Mouse (Mus musculus) CD4-positive, CD25-positive, alpha-beta regulatory T cell, adult 2 months (primary cell): ENCODE data around the gene Gpr45.
"Not testable (repeated sequence)": the region's sequence is repeated elsewhere in the genome, so short reads cannot be mapped to it uniquely, and the experiment has no call there.

Experiments used
- DNase-seq: peaks from one replicate; pipeline ENCODE4 v3.0.0-alpha.2; 2012; ENCODE audit warnings: low read depth, low spot score

The Gpr45 gene

DNA sequence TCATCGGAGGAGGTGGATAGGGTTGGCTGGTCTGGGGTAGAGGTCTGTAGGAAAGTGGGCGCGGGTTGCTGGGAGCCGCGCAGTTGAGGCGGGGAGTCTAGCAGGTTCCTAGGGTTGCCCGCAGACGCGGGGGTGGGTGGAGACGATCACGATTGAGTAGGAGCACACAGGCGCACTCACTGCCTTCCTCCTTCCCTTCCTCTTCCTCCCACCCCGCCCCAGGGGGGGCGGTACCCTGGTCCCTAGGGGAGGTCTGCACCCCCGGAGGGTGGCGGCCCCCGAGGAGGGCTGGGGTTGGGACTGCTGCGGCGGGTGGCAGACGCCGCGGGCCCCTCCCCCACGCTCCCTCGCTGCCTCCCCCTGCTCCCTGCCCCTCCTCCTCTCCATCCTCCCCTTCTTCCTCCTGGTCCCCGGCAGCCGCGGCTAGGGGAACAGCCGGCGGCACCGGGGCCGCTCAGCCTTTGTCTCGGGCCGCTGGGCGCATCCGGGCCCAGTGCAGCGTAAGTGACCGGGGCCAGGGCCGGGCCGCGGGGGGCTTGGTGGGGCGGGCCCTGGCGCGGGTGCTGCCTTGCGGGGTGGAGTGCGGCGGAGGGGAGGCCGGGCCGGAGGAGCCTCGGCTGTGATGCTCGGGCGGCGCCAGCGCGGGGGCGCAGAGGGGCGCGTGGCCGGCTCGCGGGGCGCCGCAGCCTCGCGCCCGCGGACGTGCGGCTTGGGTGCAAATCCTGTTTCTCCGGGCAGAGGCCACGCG is at the start of gene Gpr45:
Gene Gpr45 (plus strand): TSS at position 139 of the 748 bp plus-strand sequence.
- peak; percentile 50 for DNase-seq

DNA sequence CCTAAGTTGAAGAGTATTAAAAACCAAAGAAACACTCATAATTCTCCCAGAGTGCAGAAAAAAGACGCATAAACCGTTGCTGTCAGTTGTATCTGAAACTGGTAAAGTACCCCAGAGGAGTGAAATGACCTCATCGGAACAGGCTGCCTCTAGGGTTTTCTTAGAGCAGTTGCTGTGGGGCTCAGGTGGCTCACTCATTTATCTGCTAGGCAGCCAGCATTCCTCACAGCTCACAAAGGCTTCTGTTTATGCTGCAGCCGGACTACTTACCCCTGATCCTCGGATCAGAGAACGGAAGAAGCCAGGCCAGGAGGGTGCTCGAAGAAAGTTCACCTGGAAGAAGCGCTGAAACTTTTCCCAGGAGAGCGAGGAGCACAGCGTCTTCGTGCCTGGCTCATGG is 47.5 kb upstream of the Gpr45 start:
- no peak for DNase-seq

DNA sequence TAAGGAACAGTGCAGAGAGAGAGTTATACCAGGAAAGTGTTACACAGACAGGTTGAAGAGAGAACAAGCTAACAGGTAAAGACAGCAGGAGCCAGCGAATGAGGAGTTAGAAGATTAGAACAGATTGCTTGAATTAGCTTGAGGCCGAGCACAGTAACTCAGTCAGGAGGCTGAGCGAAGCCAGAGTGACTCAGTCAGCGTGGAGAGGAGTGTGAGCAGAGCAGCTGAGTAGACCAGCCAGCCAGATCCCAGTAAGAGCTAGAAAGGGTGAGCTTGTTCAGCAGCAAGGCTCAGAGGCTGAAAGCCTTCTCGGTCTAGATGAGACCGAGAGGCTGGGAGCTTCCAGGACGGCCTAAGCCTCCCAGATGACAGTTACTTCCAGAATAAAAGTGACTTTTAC is 46.0 kb upstream of the Gpr45 start:
- no peak for DNase-seq

DNA sequence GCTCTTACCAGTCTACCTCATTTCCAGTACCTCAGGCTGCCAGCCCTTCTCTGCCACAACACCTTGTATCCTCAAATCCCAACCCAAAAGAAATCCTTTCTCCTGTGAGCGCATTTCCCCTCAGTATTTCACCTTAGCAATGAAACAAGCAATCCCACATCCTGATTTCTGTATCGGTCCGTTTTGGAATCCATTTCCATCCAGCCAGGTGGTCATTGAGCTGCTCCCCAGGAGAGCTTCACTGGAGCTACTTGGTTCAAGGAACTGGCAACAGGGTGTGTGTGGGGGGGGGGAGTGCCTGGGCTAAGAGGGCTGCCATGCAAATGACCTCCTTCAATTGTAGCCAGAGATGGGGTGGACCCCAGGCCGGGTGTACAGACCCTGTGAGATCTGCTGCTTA is 45.5 kb upstream of the Gpr45 start:
- DNase-seq: no peak

DNA sequence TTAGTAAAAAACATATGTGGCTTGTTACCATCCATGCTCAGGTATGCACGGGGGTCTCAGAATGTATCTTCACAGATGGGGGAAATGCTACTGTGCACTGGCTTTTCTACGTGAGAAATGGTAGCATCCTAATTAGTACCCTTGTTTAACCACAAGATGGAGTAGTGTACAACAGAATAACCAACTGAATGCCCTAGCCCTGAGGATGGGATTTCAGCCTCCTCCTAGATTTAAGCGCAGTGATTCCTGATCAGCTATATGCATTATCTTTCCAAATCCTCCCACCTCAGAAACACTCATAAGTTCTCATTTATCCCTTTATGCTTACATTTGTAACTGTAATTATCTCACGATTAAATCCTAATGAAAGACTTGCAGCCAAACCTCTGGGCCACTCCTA is 37.6 kb upstream of the Gpr45 start:
- DNase-seq: peak; percentile 47

DNA sequence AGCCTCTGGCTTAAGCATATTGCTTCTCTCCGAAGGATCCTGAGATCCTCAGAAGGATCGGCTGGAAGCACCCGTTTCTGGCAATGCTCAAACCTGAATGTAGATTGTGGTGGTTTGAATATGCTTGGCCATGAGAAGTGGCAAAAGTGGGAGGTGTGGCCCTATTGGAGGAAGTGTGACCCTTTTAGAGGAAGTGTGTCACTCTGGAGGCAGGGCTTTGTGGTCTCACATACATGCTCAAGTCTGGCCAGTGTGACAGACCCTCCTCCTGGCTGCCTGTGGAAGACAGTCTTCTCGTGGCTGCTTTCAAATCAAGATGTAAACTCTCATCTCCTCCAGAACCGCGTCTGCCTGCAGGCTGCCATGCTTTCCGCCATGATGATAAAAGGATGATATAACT is 36.0 kb upstream of the Gpr45 start:
- DNase-seq: no peak

DNA sequence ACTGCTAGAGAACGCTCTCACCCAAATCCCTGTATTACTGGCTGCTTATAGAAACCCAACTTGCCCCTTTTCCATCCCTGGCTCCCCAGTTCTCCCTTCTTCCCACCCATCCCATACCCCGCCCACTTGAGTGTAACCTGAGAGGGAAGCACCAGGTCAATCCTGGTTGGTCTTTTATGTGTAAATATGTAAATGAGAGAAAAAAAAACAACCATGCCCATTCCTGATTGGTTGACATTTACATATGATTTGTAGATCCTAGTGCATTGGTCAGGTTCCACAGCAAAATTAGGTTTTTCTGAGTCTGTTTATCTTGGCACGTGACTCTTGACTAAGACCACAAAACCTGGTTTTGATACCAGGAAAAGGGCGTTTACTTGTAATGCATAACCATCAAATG is 34.8 kb upstream of the Gpr45 start:
- no peak for DNase-seq

DNA sequence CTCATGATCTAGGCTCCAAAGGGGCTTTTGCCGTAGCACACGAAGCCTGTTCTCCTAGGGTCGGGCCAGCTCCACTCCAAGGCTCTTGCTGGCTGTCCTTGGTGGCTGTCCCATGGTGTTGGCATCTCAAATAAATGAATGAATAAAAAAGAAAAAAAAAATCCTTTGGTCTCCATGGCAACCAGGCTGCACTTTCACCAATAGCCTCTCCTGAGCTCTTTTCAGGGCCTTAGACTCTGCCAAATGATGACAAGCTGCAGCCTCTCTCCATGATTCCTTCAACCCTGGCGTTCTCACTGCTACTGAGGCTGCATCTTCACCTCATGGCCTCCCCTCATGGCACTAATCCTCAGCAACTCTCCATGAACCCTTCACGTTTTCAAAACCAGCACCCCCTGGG is 28.7 kb upstream of the Gpr45 start:
- no peak for DNase-seq

DNA sequence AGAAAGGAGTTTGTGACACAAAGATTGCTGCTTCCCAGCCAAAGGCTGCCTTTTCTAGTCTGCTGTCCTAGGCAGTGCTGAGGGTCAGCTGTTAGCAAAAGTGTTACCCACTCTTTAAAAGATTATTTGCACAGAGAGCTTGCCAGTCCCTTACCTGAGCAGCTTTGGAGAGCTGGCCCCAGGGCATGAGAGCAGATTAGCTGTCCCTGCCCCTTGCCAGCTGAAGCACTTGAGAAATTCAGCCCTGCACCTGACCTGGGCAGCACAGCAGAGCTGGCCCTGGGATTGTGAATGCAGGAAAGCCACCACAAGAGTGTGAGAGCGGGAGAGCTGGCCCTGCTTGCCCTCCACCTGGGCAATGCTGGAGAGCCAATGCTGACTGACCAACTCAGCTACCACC is 19.1 kb upstream of the Gpr45 start:
- no peak for DNase-seq

DNA sequence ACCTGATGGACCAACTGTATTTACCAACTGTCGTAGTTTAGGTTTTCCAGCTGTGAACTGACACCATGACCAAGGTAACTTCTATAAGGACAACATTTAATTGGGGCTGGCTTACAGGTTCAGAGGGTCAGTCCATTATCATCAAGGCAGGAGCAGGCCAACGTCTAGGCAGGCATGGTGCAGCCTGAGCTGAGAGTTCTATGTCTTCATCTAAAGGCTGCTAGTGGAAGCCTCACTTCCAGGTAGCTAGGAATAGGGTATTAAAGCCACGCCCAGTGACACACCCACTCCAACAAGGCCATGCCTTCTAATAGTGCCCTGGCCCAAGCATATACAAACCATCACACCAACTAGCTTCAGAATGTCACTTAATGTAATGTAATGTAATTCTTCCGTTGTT is 4.2 kb upstream of the Gpr45 start:
- DNase-seq: no peak

DNA sequence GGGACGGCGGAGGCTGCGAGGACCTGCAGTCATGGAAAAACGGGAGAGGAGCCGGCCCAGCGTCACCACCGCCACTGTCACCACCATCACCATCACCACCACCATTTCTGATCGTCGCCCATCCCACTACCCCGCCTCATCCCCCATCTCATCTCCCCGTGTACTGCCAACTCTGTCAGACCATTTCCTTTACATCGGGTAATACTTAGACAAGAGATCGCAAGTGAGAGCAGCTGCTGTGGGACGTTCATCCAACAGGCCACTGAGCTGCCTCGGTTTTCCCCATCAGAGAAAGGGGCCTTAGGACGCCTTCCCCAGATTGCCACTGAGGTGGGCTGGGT is 780 bp downstream of the Gpr45 start:
- DNase-seq: peak; percentile 12

DNA sequence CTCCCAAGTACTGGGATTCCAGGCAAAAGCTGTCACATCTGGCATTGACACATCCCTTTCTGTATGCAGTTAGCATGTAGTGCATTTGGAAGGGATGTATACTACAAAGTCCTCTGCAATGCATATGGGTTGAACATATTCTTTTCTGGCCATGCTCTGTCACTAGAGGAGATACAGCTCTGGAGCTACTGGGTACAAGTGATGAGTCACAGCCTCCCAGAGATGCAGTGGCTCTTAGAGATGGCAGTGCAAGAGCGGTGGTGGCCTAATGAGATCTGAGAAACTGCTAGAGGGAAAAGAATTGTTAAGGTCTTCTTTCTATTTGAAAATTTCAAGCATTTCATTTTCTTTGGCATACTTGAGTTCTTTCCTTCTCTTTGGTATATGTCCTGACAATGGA is 4.2 kb downstream of the Gpr45 start:
- no peak for DNase-seq

DNA sequence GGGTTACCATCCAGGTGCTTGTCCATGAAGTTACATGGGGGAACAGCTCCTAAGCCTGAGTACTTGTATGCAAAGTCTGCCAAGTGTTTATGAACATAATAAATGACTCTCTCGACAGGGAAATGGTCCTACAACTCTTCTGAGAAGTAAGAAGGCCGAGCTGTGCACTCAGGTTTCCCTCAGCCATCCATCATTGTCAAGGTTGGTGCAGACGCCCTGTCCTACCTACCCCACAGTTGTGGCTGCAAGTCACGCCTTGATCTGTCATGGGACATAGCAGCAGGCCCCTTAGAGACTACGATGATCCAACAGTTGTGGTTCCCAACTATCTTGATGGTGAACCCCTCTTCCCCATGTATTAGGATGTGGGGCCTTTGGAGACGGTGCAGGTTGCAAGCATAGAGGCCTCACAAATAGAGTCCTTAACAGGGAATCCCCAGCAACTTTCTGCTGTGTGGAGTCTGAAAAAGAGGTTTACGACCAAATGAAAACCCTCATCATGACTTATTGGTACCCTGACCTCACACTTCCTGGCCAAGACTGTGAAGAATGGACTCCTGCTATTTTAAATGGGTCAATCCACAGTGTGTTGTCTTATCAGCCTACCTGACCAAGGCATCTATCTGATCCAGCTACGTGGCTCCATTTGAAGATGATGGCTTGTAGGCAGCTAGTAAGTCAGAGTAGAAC is 30.6 kb downstream of the Gpr45 start:
- DNase-seq: no peak

DNA sequence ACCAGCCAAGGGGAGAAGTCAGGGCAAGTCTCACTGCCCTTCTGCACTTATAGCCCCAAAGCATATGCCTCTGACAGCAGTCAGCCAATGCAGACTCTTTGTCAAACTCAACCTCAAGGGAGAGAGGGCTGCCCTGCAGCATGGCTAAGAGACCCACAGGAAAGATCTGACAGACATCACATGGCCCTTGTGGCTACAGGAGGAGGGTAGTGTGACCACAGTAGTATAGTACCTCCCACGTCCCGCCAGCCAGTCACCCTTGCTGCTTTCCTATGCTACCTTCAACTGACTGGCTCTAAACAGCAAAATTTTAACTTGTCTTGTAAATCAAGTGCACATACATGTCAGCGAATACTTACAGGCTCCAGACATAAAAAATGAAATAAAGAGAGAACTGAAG is 31.4 kb downstream of the Gpr45 start:
- DNase-seq: peak; percentile 2

DNA sequence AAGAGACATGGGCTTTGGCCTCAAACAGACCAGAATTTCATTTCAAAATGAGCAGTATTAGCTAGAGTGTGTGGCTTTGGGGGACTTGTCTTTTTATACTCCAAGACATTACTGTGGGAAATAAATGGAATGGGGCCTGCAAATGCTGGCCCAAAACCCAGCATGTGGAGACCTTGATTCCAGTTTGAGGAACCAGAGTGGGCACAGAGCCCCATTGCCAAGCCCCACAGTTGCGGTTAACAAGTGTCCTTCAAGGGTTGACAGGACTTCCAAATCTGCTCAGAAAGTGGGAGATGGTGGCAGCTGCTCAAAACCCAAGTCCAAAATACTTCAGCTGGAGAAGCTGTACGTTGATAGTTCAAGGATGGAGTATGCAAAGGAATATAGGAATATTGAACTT is 36.3 kb downstream of the Gpr45 start:
- no peak for DNase-seq

DNA sequence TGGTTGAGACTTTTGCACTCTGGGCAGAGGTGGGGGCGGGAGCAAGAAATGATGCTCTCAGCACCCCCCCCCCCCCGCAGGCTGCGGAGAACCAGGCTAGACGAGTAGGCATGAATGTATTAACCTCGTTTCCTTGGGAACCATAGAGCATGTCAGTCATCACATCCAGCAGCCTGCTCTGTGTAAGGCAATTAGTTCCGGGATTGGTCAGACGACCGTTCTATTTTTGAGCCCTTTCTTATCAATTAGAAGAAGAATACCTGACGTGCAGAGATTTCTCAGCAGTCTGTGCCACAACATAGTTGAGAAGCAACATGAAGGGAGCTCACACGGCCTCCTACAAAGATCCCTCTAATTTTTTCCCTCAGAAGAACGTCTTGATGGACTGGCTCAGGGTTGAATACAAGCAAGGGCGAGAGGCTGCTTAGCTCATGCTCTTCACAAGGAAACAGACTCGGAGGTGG is 53.4 kb downstream of the Gpr45 start:
- no peak for DNase-seq

DNA sequence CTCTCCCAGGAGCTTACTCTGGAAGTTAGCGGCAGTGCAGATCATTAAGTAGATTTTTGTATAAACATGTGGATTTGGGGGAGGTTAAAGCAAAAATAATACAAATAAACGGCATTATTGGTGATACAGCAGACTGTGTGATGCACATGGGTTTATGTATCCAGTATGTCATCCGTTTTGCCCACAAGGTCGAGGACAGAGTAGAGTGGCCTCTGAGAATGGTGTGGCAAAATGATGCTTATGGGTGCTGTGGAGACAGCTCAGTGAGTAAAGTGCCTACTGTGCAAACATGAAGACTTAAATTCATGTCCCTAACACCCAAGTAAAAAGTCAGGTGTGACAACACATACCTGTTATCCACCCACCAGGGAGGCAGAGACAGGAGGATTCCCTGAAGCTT is 53.9 kb downstream of the Gpr45 start:
- no peak for DNase-seq

DNA sequence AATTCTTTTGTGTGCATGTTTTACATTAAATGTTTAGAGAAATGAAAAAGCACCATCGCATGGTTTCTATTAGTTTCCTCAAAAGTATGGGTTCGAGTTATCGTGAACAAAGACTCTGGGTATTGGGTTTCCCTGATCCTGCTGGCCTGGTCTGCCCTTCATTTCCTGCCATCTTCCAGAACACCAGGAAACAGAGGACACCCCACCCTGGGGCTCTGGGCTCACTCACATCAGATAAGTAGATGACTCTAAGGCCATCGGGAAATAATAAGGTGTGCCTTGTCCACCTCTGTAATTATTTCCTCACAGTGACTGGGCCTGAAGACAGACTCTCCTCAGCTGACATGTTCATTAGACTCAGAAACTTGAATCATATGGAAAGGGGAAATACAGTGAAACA is 57.8 kb downstream of the Gpr45 start:
- DNase-seq: no peak

DNA sequence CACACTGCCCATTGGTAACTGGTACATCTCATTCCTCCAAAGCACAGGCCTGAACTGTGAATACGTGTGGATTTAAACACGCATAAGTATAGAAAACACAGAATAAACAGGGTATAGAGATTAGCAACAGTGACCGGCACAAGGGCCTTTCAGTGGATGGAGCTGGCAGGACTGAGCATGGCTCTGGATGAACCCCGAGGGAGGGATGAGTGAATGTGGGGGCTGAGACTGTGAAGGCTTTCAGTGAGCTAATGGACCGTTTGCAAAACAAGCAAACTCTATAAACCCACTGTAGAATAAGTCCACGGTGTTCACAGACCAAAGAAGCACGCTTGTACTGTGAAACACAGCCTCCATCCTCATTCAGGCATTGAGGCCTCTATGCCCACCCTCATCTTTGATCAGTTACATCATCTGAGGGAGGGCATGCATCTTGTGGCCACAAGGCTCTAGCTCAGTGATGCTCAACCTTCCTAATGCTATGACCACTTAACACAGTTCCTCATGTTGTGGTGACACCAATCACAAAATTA is 62.5 kb downstream of the Gpr45 start:
- not testable (repeated sequence) for DNase-seq

DNA sequence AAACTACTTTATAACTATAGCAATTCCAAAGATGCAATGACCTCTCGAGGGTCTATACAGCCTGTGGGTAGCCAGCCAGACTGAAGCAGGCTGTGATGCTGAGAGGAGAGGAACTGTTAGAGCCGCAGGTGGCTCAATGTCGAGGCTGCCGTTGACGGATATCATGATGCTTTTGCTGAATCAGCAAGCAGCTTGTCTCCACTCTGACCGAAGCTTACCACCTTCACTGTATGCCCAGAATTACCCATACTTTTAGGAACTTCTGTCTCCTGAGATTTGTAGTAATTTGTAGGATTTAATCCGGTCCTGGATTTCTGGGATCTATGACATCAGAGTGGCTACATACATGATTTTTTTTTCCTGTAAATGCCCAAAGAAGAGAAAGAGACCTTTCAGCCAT is 83.3 kb downstream of the Gpr45 start:
- DNase-seq: no peak

DNA sequence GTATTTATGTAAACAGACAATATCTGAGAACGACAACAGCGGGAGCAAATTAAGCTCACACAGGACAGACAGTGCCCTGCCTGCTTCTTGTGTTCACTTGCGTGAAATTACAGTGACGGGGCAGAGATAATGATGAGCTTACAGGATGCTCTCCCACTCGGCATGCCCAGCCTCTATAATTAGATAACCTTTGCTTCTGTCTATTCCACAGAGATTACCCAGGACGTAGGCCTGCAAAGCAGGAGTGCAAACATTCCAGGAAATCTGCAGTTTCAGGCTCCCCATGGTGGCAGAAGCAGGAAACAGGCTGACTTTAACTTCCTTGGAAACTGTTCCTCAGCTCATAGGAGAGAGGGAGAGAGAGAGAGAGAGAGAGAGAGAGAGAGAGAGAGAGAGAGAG is 89.6 kb downstream of the Gpr45 start:
- DNase-seq: no peak

DNA sequence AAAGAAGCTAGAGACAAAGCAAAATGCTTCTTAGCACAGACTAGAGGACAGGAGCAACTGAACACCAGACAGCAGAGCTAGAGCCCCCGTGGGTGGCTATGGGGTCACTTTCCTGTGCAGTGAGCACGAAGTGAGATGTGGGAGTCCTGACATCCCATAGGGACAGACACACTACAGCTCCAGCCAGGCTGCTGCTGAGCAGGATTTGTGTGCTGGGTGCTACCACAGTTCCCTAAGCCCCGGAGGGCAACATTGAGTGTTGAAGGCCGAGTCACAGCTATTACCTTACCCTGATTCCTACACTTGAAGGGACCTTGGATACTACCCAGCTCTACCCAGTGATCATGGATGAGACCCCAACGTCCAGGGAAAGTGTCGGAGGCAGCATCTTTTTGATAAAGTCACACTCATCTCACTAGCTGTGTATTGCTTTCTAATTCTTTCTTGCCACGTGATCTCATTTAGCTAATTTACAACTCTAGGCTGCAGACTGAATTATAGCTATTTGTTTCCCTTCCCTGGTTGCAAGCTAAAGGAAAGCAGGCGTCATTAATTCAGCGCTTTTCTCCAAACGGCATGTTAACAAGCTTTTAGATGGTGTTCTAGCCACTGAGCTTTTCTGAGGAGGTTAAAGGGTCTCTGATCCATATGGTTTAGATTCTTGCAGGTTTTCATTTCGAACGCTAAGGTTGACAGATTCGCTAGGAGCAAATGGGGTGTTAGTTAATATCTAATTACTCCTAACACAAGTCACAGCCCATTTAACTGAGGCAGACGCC is 92.7 kb downstream of the Gpr45 start:
- DNase-seq: no peak
